Mouse (Mus musculus) small intestine, adult 2 months (tissue): ENCODE measurements at regions not wholly inside any gene's neighbourhood (a gene's known extent, or its start where the extent isn't known, plus 50 kb on each side); places are given as distances from the start of the nearest gene placed in this dataset.

Experiments used
- CTCF ChIP-seq: fragments of 200-500 bp; IDR thresholded peaks from 2 replicates; pipeline ENCODE4 v1.5.1; 2012; ENCODE audit warnings: low read depth, mild to moderate bottlenecking, control low read depth, inconsistent platforms, low read length, moderate library complexity, mixed read lengths; ENCODE audit not compliant: insufficient replicate concordance, insufficient read length; ENCODE audit errors: extremely low read depth
- POLR2A ChIP-seq: fragments of 200-500 bp; IDR thresholded peaks from 2 replicates; pipeline ENCODE4 v1.6.1; 2012; ENCODE audit warnings: low read depth, mild to moderate bottlenecking, control low read depth, inconsistent platforms, low read length, moderate library complexity

DNA sequence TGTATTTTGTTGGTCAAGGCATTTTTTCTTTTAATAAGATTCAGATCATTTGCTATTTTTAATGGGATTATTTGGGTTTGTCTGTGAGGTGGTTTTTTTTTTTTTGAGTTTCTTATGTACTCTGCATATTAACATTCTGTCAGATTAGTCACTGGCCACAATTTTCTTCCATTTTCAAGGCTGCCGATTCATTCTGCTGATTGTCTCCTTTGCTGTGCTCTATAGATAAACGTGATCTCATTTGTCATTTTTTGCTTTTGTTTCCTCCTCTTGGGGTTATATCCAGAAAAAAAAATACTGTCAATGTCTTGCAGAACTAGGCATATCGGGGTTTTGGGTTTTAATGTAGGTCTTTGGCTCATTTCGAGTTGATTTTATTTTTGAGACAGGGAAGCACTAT is 131.1 kb upstream of the Tmem28 start:
- no peak for TF ChIP-seq CTCF
- no peak for TF ChIP-seq POLR2A
